Mouse (Mus musculus) ES-Bruce4 (cell line): ENCODE data around the gene Sergef.

Experiments
- CTCF ChIP-seq: IDR thresholded peaks from one replicate; pipeline ENCODE4 v1.8.1; 2011; ENCODE audit warnings: low read depth, low read length
- EP300 ChIP-seq: IDR thresholded peaks from 2 replicates; pipeline ENCODE4 v1.6.1; 2011; ENCODE audit warnings: low read depth, low read length; ENCODE audit not compliant: insufficient read depth
- POLR2A ChIP-seq: IDR thresholded peaks from one replicate; pipeline ENCODE4 v1.8.1; 2011; ENCODE audit warnings: low read length; ENCODE audit not compliant: insufficient read depth

DNA sequence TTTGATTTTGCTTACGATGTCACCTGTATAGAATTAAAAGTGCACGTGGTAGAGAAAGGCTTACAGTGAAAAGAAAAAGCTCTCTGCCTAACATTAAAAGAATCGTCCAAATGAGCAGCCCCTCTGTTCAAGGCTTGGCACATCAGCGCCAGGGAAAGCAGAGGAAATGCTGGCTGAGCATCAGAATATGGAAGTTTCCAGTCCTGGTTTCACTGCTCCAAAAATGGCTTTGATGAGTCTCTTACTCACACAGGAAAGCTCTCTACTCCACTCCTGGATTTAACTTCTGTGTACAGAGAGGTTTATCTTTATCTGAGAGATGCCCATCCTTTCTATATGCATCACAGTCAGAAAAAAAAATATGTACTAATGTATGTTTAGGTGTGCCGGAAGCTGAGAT is 61.5 kb downstream of the Sergef start:
- TF ChIP-seq POLR2A (no peak), CTCF (no peak), EP300 (no peak)
